Mouse (Mus musculus) left cerebral cortex, postnatal 36 days (tissue): ENCODE data around the gene Sectm1b. TPM values are rescaled to one million over a fixed set of nuclear protein-coding genes. Genes with fewer than 3 reads are reported as not detected.
"Not testable (repeated sequence)": the region's sequence is repeated elsewhere in the genome, so short reads cannot be mapped to it uniquely, and the experiment has no call there.

Experiments
- DNase-seq, 2 experiments: peaks; one replicate each; pipeline ENCODE4 v3.0.0; 2021 to 2022; ENCODE audit warnings: low spot score in 2 of 2, mixed read lengths in 1 of 2
- intact Hi-C: fragments of 180-260 bp; cut with DNase I; formaldehyde crosslinking; loops from one replicate; pipeline ENCODE4 v1.15.1; 2025
- total RNA-seq, 2 experiments: library from RNA; stranded (reverse); gene quantifications; 2 replicates each; pipeline ENCODE4 v1.2.3; 2021

Gene Sectm1b
- not detected for total RNA-seq

DNA sequence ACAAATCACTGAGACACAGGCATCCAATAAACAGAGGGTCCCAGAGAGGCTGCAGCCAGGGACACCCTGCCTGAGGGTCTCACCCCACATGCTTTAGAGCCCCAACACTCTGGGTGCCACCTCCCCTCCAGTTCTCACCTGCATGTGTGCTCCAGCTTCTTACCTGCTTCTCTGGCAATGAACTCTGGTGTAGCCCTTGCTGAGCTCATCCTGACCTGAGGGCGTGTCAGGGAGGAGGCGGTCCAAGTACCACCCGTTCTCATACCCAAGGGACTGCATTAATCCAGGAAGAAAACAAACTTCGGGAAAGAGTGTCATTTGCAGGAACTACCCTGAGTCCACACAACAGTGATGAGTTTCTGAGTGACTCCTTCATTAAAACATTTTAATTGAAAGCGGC is at the start of gene Sectm1b:
Gene Sectm1b, minus strand, starts transcription at position 191 of the 400 bp plus-strand sequence.
- intact Hi-C loops: loop anchor here (5.0 kb wide), 1 partner anchor 59 kb away; no protein-coding TSS in a partner anchor
- DNase-seq: no peak

DNA sequence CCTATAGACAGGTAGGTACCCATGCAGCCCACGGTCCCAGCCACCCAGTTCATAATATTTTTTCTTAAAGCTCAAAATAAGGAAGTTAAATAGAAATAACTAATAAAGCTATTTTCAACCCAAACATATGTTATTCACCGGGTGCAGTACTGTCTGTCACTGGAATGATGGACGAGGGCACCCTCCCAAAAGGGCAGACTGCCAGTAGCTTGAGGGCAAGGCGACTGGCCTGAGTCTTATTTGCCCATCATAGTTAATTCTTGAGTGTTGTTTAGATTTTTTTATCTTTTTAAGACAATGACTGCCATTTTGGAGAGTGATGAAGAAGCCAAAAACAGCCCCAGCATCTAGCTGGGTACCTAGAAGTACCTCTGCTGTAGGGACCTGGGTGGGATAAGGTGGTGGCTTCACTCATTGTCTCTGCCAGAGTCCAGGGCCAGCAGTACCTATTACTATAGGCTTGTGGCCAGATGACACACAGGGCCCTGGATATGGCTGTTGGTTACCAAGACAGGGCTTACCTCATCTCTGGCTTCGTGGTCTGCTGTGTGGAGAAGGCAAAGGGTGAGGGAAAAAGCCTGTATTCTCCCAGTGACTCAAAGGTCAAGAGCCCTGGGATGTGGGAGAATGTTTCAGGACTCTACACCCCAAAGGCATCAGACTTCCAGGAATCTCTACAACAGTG is 48.9 kb upstream of the Sectm1b start:
- intact Hi-C loops: no loop called here
- no peak for DNase-seq

DNA sequence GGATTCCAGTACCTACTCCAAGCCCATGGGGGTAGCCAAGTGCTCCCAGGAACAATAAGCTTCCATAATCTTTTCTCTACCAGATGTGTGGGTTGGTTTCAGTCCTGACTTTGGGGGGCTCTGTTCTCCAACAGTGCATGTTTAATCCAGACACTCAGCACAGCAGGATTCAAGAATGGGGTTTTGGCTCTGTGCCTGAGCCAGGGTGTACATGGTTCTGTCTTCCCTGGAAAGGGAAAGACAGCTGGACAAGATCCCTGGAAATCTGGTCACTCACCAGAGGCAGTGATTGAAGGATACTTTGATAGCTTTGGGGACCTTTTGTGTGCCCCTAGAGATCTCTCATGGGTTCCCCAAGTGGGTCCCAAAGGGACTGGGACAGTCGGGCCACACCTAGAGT is 48.2 kb upstream of the Sectm1b start:
- no peak for DNase-seq
- intact Hi-C loops: no loop called here

GRCm38 (mm10) chr11:121111051-121111450 is 47.7 kb upstream of the Sectm1b start:
- DNase-seq: no peak

GRCm38 (mm10) chr11:121109986-121110385 is 46.6 kb upstream of the Sectm1b start:
- intact Hi-C loops: no loop called here
- DNase-seq: no peak

More at GRCm38 (mm10) chr11:121111051-121111450, 47.7 kb upstream of the Sectm1b start:
- intact Hi-C loops: no loop called here

GRCm38 (mm10) chr11:121108061-121108460 is 44.7 kb upstream of the Sectm1b start:
- no peak for DNase-seq
- intact Hi-C loops: no loop called here

DNA sequence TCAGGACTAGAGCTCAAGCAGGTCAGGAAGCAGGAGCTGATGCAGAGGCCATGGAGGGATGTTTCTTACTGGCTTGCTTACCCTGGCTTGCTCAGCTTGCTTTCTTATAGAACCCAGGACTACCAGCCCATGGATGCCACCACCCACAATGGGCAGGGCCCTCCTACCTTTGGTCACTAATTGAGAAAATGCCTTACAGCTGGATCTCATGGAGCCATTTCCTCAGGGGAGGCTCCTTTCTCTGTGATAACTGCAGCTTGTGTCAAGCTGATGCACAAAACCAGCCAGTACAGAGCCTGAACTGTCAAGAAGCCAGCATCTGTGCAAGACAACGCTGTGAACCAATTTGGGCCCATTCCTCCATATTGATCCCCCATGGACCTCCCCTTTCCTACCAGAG is 43.9 kb upstream of the Sectm1b start:
- DNase-seq, intact Hi-C loops: not testable (repeated sequence)

GRCm38 (mm10) chr11:121101124-121101805 is 37.9 kb upstream of the Sectm1b start:
- DNase-seq: no peak
- intact Hi-C loops: no loop called here

DNA sequence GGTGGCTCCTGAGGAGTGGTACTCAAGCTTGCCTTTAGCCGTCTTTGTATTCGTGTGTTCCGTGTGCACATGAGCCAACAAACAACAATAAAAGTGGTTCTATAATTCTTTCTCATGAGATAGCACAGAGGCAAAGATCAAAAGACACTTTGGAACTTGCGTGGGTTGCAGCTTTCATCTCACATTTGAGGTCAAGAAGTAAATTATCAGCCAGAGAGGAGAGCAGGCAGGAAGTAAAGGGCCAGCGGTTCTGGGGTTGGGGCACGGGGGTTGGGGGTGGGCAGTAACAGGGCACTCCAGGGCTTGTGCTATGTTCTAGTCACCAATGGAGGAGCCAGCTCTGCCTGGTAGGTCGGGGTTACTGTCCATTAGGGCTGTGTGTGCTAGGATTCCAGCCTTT is 37.3 kb upstream of the Sectm1b start:
- DNase-seq: no peak
- intact Hi-C loops: no loop called here

GRCm38 (mm10) chr11:121099762-121100161 is 36.4 kb upstream of the Sectm1b start:
- intact Hi-C loops: no loop called here
- no peak for DNase-seq

GRCm38 (mm10) chr11:121092606-121093585 is 29.5 kb upstream of the Sectm1b start:
- intact Hi-C loops: no loop called here
- no peak for DNase-seq

DNA sequence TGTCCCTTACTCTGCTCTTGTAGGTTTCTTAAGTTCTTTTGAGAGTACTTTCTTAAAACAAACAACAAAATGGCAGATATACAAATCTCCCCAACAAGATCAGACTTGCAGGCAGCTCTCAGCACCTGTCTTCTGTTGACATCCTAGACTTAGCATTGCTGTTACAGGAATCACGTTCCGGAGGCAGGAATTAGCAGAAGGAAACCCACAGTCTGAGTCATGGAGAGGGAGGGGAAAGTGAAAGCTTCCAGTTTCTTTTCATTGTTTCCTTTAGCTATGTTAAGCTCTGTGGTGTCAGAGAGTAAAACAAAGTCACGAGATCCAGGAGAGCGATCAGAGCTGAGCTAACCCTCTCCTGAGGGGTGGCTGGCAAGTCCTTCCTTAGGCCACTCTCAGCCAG is 27.6 kb upstream of the Sectm1b start:
- intact Hi-C loops: no loop called here
- DNase-seq: no peak

DNA sequence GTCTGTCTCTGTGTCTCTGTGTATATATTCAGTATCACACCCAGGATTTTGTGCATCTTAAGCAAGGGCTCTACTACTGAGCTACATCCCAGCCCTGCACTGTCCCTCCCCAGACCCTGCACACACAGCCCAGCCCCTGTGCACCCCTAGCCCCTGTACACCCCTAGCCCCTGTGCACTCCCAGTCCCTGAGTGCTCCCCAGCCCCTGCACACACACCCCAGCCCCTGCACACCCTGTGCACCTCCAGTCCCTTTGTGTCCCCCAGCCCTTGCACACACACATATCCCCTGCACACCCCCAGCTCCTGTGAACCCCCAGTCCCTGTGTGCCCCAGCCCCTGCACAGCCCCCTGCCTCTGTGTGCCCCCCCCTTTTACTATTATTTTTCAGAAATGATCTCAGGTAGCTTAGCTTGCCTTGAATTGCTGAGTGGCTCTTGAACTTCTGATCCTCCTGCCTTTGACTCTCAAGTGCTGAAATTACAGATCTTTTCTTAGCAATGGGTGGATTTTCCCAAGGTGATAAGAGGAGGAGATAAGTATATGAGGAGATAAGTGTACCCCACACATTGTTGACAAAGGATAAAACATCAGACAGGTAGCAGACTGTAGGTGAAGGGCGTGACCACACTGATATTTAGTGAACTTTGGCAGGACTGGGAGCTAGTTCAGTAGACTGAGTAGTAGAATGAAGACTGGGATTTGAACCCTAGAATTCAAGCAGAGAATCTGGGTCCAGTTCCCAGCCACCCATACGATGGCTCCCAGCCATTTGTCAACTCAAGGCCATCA is 26.6 kb upstream of the Sectm1b start:
- DNase-seq: no peak
- intact Hi-C loops: no loop called here

DNA sequence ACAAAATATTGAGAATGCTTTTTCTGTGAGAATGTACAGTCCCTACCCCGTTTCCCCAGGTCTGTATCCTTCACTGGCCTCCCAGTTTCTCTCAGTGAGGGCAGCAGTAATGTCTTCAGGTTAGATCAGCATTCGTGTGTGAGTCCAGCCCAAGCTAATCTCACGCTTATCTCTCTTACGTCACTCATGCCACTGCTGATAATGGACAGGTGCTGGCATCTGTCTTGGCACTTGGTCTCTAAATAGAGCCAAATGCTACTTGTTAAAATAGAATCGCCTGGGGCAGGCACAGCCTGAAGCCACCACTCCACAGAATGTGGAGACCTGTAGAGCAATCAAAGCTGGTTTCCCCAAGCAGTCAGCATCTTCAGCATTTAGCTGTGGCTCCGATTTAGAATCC is 25.6 kb upstream of the Sectm1b start:
- intact Hi-C loops: no loop called here

DNA sequence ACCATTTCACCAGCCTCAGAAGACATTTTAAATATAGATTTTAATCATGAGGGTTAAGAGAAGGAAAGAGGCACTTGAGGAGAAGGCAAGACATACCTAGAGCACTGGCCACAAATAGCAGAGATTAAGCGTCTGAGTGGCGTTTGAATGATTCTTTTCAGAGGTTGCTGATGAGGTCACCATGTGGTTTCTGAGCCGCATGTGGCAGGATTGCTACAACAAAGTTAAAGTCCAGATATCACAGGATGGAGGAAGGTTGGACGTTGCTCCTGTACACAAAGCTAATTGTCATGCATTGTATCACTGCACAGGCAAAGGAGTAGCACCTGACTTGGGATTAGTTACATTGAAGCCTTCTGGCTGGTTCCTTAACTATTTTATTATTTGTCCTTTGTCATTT is 22.9 kb upstream of the Sectm1b start:
- intact Hi-C loops: no loop called here
- no peak for DNase-seq

More for the DNA sequence above, 25.6 kb upstream of the Sectm1b start:
- no peak for DNase-seq

DNA sequence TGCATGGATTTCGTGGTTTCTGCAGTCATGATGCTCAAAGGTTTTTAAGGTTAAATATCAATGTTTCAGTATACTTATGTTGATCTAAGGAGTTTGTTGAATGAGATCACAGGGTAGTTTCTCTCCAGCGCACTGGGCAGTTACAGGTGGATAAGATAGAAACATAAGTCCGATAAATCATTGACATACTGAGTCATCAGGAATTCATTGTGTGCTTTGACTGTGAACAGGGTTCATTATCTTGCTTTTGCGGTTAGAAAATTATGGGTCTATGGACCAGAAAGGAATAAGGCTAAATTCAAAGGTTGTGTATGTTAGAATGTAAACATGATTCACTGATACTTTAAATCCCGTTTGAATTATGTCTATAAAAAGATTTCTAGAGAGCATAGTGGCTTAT is 21.8 kb upstream of the Sectm1b start:
- no peak for DNase-seq
- intact Hi-C loops: no loop called here

- DNase-seq: no peak
- intact Hi-C loops: no loop called here
These were observed 19.6 kb upstream of the Sectm1b start for GRCm38 (mm10) chr11:121082857-121083500.

DNA sequence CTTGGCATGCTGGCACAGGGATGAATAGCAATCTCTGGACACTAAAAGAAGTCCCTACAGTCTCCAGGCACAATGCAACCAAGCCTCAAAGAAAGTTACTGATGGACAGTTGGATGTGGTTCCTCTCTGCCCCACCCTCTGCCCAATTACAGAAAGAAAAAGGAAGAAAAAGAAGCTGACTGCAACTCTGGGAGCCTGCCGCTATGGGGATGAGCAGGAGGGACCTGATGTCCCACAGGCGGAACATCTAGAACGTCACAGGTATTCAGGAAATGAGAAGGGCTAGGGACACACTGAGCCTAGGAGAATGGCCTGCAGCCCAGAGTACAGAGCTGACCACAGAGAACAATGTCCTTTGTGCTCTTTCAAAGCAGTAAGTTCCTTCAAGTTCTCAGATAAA is 18.9 kb upstream of the Sectm1b start:
- intact Hi-C loops: no loop called here

GRCm38 (mm10) chr11:121081120-121081519 is 17.8 kb upstream of the Sectm1b start, which contains the start of gene Sectm1a:
Gene Sectm1a (minus strand): TSS chr11:121081220.
- DNase-seq: no peak
- intact Hi-C loops: no loop called here

More for the DNA sequence above, 18.9 kb upstream of the Sectm1b start:
- DNase-seq: no peak
